Mouse (Mus musculus): ENCODE measurements at regions not wholly inside any gene's neighbourhood (a gene's known extent, or its start where the extent isn't known, plus 50 kb on each side); places are given as distances from the start of the nearest gene placed in this dataset.
A peak's percentile ranks its signal among the peaks of the same experiment; 100 is the strongest.

GRCm38 (mm10) chr17:84063791-84064190, 124.0 kb downstream of the Zfp36l2 start:
- no peak for DNase-seq
- Histone ChIP-seq H3K4me1 (ENCODE audit: control insufficient read depth, insufficient read depth, low read length) (no peaks in the 10 kb centered on the region), H3K27me3 (ENCODE audit: control insufficient read depth, insufficient read depth, low read length) (no peaks in the 10 kb centered on the region), H3K27ac (ENCODE audit: insufficient read depth, low read length) (no peak overlapping the region), H3K4me3 (replicated peaks; ENCODE audit: insufficient read depth, low read depth, low read length) (no peak overlapping the region)
- 53% methylated on average over 7 of the region's 7 CpGs for WGBS
- TF ChIP-seq POLR2A (IDR thresholded peaks at IDR 0.05; ENCODE audit: borderline replicate concordance, insufficient read depth, low read length), result no peak
- TF ChIP-seq CTCF (IDR thresholded peaks at IDR 0.05; ENCODE audit: borderline replicate concordance, insufficient read depth, low read depth, low read length), result no peak

DNA sequence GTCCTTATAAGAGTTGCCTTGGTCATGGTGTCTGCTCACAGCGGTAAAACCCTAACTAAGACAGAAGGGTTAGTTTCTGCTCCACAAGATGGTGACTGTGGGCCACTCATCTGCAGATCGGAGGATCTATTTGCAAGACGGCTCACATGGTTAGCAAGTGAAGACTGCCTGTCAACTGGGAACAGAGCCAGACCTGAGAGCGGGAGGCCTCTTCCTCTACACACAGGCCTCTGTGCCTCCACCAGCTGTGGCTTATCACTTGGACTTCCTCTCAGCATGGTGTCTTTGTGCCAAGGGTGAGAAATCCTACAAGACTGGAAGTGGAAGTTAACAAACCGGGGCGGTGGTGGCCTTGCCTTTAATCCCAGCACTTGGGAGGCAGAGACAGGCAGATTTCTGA, 126.1 kb downstream of the Zfp36l2 start:
- Histone ChIP-seq H3K27me3 (ENCODE audit: control insufficient read depth, insufficient read depth, low read length) (no peaks in the 10 kb centered on the region), H3K27ac (ENCODE audit: insufficient read depth, low read length) (no peak overlapping the region), H3K4me1 (ENCODE audit: control insufficient read depth, insufficient read depth, low read length) (no peaks in the 10 kb centered on the region; the same call in 1 of the 2 replicates), H3K4me3 (replicated peaks; ENCODE audit: insufficient read depth, low read depth, low read length) (no peak overlapping the region)
- no peak for DNase-seq
- TF ChIP-seq POLR2A (IDR thresholded peaks at IDR 0.05; ENCODE audit: borderline replicate concordance, insufficient read depth, low read length), result no peak
- no peak for TF ChIP-seq CTCF (IDR thresholded peaks at IDR 0.05; ENCODE audit: borderline replicate concordance, insufficient read depth, low read depth, low read length)
- 47% methylated on average over 6 of the region's 6 CpGs for WGBS

DNA sequence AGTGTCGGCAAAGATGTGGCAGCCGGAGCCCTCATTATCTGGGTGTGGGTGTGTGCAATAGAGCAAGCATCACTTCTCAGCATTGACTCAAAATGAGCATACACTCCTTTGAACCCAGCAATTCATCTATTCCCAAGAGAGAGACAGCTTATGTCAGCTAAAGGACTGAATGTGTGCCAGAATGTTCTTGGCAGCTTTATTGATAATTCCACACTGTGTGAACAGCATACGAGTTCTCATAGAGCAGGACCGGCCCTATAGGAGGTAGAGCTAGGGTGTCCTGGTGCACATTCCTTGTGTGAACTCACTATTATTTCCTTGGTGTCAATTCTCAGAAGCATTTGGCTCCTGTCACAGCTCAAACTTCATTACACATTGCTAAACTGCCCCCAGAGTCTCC, 131.3 kb downstream of the Zfp36l2 start:
- no peak for DNase-seq
- WGBS, result 60% methylated on average over 4 of the region's 4 CpGs
- Histone ChIP-seq H3K4me3 (replicated peaks; ENCODE audit: insufficient read depth, low read depth, low read length) (no peak overlapping the region), H3K27me3 (ENCODE audit: control insufficient read depth, insufficient read depth, low read length) (no peaks in the 10 kb centered on the region; the same call in 1 of the 2 replicates), H3K4me1 (ENCODE audit: control insufficient read depth, insufficient read depth, low read length) (no peaks in the 10 kb centered on the region; the same call in none of the 2 replicates), H3K27ac (ENCODE audit: insufficient read depth, low read length) (no peak overlapping the region)
- TF ChIP-seq POLR2A (IDR thresholded peaks at IDR 0.05; ENCODE audit: borderline replicate concordance, insufficient read depth, low read length), result no peak

- no peak for TF ChIP-seq POLR2A (IDR thresholded peaks at IDR 0.05; ENCODE audit: borderline replicate concordance, insufficient read depth, low read length)
- no peak for TF ChIP-seq CTCF (IDR thresholded peaks at IDR 0.05; ENCODE audit: borderline replicate concordance, insufficient read depth, low read depth, low read length)
- Histone ChIP-seq H3K27me3 (ENCODE audit: control insufficient read depth, insufficient read depth, low read length) (no peaks in the 10 kb centered on the region; the same call in 1 of the 2 replicates), H3K27ac (ENCODE audit: insufficient read depth, low read length) (no peak overlapping the region), H3K4me3 (replicated peaks; ENCODE audit: insufficient read depth, low read depth, low read length) (no peak overlapping the region), H3K4me1 (ENCODE audit: control insufficient read depth, insufficient read depth, low read length) (no peaks in the 10 kb centered on the region; the same call in 1 of the 2 replicates)
- 19% methylated on average over 8 of the region's 8 CpGs for WGBS
- DNase-seq, result no peak
Measured at GRCm38 (mm10) chr17:84052437-84052836, 135.3 kb downstream of the Zfp36l2 start.

DNA sequence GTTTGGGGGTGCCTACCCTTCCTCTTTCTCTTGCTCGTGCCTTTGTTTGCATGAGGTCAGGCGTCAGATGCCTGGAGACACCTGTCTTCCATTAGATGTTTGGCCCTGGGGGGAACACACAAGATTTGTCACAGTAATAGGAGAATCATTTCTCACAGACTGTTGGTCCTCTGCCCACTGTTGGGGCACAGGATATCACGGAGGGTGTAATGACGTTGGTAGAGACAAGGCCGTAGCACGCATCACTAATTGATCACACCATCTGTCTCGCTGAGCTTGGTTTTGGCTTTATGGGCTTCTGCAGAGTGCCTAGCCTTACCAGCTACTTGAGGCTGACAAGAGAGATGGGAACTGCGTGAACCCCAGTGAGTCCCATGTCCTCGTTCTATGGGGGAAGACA, 136.5 kb downstream of the Zfp36l2 start:
- H3K4me3 ChIP-seq (replicated peaks; ENCODE audit: insufficient read depth, low read depth, low read length), result no peak overlapping the region
- TF ChIP-seq POLR2A (IDR thresholded peaks at IDR 0.05; ENCODE audit: borderline replicate concordance, insufficient read depth, low read length) (no peak), CTCF (IDR thresholded peaks at IDR 0.05; ENCODE audit: borderline replicate concordance, insufficient read depth, low read depth, low read length) (no peak)
- H3K27ac ChIP-seq (ENCODE audit: insufficient read depth, low read length), result no peak overlapping the region
- no peaks in the 10 kb centered on the region; the same call in 1 of the 2 replicates for H3K27me3 ChIP-seq (ENCODE audit: control insufficient read depth, insufficient read depth, low read length)
- no peak for DNase-seq
- WGBS, result 50% methylated on average over 9 of the region's 9 CpGs
- no peaks in the 10 kb centered on the region; the same call in 1 of the 2 replicates for H3K4me1 ChIP-seq (ENCODE audit: control insufficient read depth, insufficient read depth, low read length)

- no peak overlapping the region for H3K27ac ChIP-seq (ENCODE audit: insufficient read depth, low read length)
- no peak overlapping the region for H3K4me3 ChIP-seq (replicated peaks; ENCODE audit: insufficient read depth, low read depth, low read length)
- H3K27me3 ChIP-seq (ENCODE audit: control insufficient read depth, insufficient read depth, low read length), result no peaks in the 10 kb centered on the region; the same call in 1 of the 2 replicates
- TF ChIP-seq POLR2A (IDR thresholded peaks at IDR 0.05; ENCODE audit: borderline replicate concordance, insufficient read depth, low read length) (no peak), CTCF (IDR thresholded peaks at IDR 0.05; ENCODE audit: borderline replicate concordance, insufficient read depth, low read depth, low read length) (no peak)
- WGBS, result 40% methylated on average over 6 of the region's 6 CpGs
- DNase-seq, result peak in 1 of 2 experiments; percentile 36
- no peaks in the 10 kb centered on the region; the same call in 1 of the 2 replicates for H3K4me1 ChIP-seq (ENCODE audit: control insufficient read depth, insufficient read depth, low read length)
Measured at GRCm38 (mm10) chr17:84048533-84048932, 139.2 kb downstream of the Zfp36l2 start.

DNA sequence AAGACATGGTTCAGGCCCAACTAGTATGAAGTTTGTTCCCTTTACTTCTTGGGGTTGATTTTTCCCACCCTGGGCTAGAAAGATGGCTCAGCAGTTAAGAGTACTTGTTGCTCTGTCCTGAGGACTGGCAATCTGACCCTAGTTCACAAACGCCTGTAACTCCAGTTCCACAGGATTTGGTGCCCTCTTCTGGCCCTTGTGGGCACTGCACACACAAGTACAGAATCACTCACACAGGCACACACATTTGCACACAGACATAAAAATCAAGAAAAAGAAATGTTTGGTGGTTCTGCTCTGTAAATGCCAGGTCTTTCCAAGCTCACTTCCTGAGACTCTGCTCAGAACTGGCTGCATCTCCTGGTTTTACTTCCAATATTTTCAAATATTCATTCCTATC, 140.2 kb downstream of the Zfp36l2 start:
- Histone ChIP-seq H3K27ac (ENCODE audit: insufficient read depth, low read length) (no peak overlapping the region), H3K27me3 (ENCODE audit: control insufficient read depth, insufficient read depth, low read length) (no peaks in the 10 kb centered on the region; the same call in 1 of the 2 replicates), H3K4me3 (replicated peaks; ENCODE audit: insufficient read depth, low read depth, low read length) (no peak overlapping the region), H3K4me1 (ENCODE audit: control insufficient read depth, insufficient read depth, low read length) (no peaks in the 10 kb centered on the region; the same call in 1 of the 2 replicates)
- no peak for DNase-seq
- 78% methylated on average over 1 of the region's 1 CpGs for WGBS
- TF ChIP-seq CTCF (IDR thresholded peaks at IDR 0.05; ENCODE audit: borderline replicate concordance, insufficient read depth, low read depth, low read length) (no peak), POLR2A (IDR thresholded peaks at IDR 0.05; ENCODE audit: borderline replicate concordance, insufficient read depth, low read length) (no peak)

- TF ChIP-seq CTCF (IDR thresholded peaks at IDR 0.05; ENCODE audit: borderline replicate concordance, insufficient read depth, low read depth, low read length) (no peak), POLR2A (IDR thresholded peaks at IDR 0.05; ENCODE audit: borderline replicate concordance, insufficient read depth, low read length) (no peak)
- DNase-seq, result no peak
- H3K4me1 ChIP-seq (ENCODE audit: control insufficient read depth, insufficient read depth, low read length), result no peaks in the 10 kb centered on the region
- H3K27me3 ChIP-seq (ENCODE audit: control insufficient read depth, insufficient read depth, low read length), result no peaks in the 10 kb centered on the region
- WGBS, result 86% methylated on average over 1 of the region's 1 CpGs
- no peak overlapping the region for H3K27ac ChIP-seq (ENCODE audit: insufficient read depth, low read length)
- H3K4me3 ChIP-seq (replicated peaks; ENCODE audit: insufficient read depth, low read depth, low read length), result no peak overlapping the region
Measured at GRCm38 (mm10) chr17:84045812-84046211, 141.9 kb downstream of the Zfp36l2 start.

Measured in cerebellum, adult 2 months (tissue).